Mouse (Mus musculus) gastrocnemius, postnatal 25 days (tissue): ENCODE data around the gene B4galt4. TPM values are rescaled to one million over a fixed set of nuclear protein-coding genes. Genes with fewer than 3 reads are reported as not detected.

Experiments used
- DNase-seq: peaks from one replicate; pipeline ENCODE4 v3.0.0; 2022
- total RNA-seq, 2 experiments: library from RNA; stranded (reverse); gene quantifications; 1 replicate in 1 of 2; 2 replicates in 1 of 2; pipeline ENCODE4 v1.2.3; 2021

Gene B4galt4
- total RNA-seq, 2 experiments from 2014 or later = 4.0 to 4.4 TPM

GRCm38 (mm10) chr16:38728576-38729132 lies 13.4 kb upstream of the B4galt4 start:
- DNase-seq = no peak

- DNase-seq = no peak
These were observed 12.9 kb upstream of the B4galt4 start for GRCm38 (mm10) chr16:38729139-38729538.

GRCm38 (mm10) chr16:38729610-38730288 lies 12.3 kb upstream of the B4galt4 start:
- no peak for DNase-seq

GRCm38 (mm10) chr16:38730921-38731320 lies 11.1 kb upstream of the B4galt4 start:
- no peak for DNase-seq

GRCm38 (mm10) chr16:38741204-38741903 lies 710 bp upstream of the B4galt4 start:
- no peak for DNase-seq

GRCm38 (mm10) chr16:38742659-38743131 lies 631 bp downstream of the B4galt4 start:
- no peak for DNase-seq

GRCm38 (mm10) chr16:38743941-38744673 lies 2.0 kb downstream of the B4galt4 start:
- no peak for DNase-seq

GRCm38 (mm10) chr16:38750803-38751202 lies 8.7 kb downstream of the B4galt4 start:
- no peak for DNase-seq

GRCm38 (mm10) chr16:38753631-38754030 lies 11.6 kb downstream of the B4galt4 start:
- DNase-seq = peak; percentile 29

GRCm38 (mm10) chr16:38755452-38756176 lies 13.6 kb downstream of the B4galt4 start:
- DNase-seq = no peak

- no peak for DNase-seq
These were observed 14.1 kb downstream of the B4galt4 start for GRCm38 (mm10) chr16:38756177-38756503.

GRCm38 (mm10) chr16:38756572-38756971 lies 14.5 kb downstream of the B4galt4 start:
- DNase-seq = no peak

- no peak for DNase-seq
These were observed 15.6 kb downstream of the B4galt4 start for GRCm38 (mm10) chr16:38757626-38758025.

- DNase-seq = peak; percentile 20
These were observed 16.2 kb downstream of the B4galt4 start for GRCm38 (mm10) chr16:38758104-38758861.

- no peak for DNase-seq
These were observed 18.2 kb downstream of the B4galt4 start for GRCm38 (mm10) chr16:38760239-38760638.

GRCm38 (mm10) chr16:38760834-38761375 lies 18.8 kb downstream of the B4galt4 start:
- no peak for DNase-seq

GRCm38 (mm10) chr16:38761972-38762371 lies 19.9 kb downstream of the B4galt4 start:
- no peak for DNase-seq

- no peak for DNase-seq
These were observed 20.3 kb downstream of the B4galt4 start for GRCm38 (mm10) chr16:38762401-38762800.

GRCm38 (mm10) chr16:38763508-38763907 lies 21.4 kb downstream of the B4galt4 start:
- no peak for DNase-seq

- DNase-seq = no peak
These were observed 24.6 kb downstream of the B4galt4 start for GRCm38 (mm10) chr16:38766671-38767070.

- DNase-seq = no peak
These were observed 25.7 kb downstream of the B4galt4 start for GRCm38 (mm10) chr16:38767761-38768160.
